Mouse (Mus musculus) intestine, embryonic 14.5 days (tissue): ENCODE measurements around the gene Glipr1l2. TPM values are rescaled to one million over a fixed set of nuclear protein-coding genes. Genes with fewer than 3 reads are reported as not detected.

Experiments
- polyA plus RNA-seq: library from polyadenylated mRNA; unstranded; fragments of >200 nt; fragmentation: Nextera tagmentation; extraction: Ambion mirVana; gene quantifications from 2 replicates; pipeline ENCODE4 v1.2.1, GENCODE M21; 2014

The Glipr1l2 gene
- polyA plus RNA-seq, 1 experiment from 2014 or later: not detected

Other genes with a start within 250 kb of the Glipr1l2 start
- 47.4 and 47.6 TPM in 2 replicates for gene Krr1, start 110.7 kb upstream of the Glipr1l2 start, polyA plus RNA-seq
- gene Glipr1, start 80.7 kb upstream of the Glipr1l2 start, polyA plus RNA-seq: 9.7 and 10.1 TPM in 2 replicates
- gene Glipr1l1, start 23.2 kb upstream of the Glipr1l2 start, polyA plus RNA-seq: not detected in 2 replicates
- not detected in 2 replicates for gene Glipr1l3, start 77.0 kb downstream of the Glipr1l2 start, polyA plus RNA-seq
- 0.18 and 0.60 TPM in 2 replicates for gene Caps2, start 80.3 kb downstream of the Glipr1l2 start, polyA plus RNA-seq
- 0.89 and 1.3 TPM in 2 replicates for gene Kcnc2, start 187.8 kb downstream of the Glipr1l2 start, polyA plus RNA-seq